Mouse (Mus musculus) MEL (cell line): Measurements from ENCODE around the gene Akap13.

ENCODE experiments used
- CTCF ChIP-seq, 3 experiments: IDR thresholded peaks in 2 of 3; conservative IDR thresholded peaks in 1 of 3; 2 replicates each; pipeline ENCODE4 v1.5.1; 2011 to 2012; ENCODE audit warnings: low read length in 3 of 3, low read depth in 2 of 3, mild to moderate bottlenecking in 2 of 3, improper control_type of control experiment in 1 of 3, inconsistent platforms in 1 of 3, mixed read lengths in 1 of 3, moderate library complexity in 1 of 3; ENCODE audit not compliant: control insufficient read depth in 1 of 3, insufficient read depth in 1 of 3, poor library complexity in 1 of 3, severe bottlenecking in 1 of 3
- JUND ChIP-seq: IDR thresholded peaks from 2 replicates; pipeline ENCODE4 v1.6.1; 2011; ENCODE audit warnings: low read depth, mild to moderate bottlenecking, improper control_type of control experiment, low read length
- POLR2A ChIP-seq, 2 experiments: IDR thresholded peaks; 2 replicates each; pipeline ENCODE4 v1.6.1; 2011 to 2012; ENCODE audit warnings: low read length in 2 of 2, mild to moderate bottlenecking in 2 of 2, control low read depth in 1 of 2, improper control_type of control experiment in 1 of 2, low read depth in 1 of 2, moderate library complexity in 1 of 2; ENCODE audit not compliant: control insufficient read depth in 1 of 2, insufficient read depth in 1 of 2, poor library complexity in 1 of 2

GRCm38 (mm10) chr7:75768169-75768568 is 312.8 kb downstream of the Akap13 start:
- no peak for TF ChIP-seq CTCF (IDR thresholded peaks at IDR 0.05 in 2 of 3, conservative IDR thresholded peaks at IDR 0.05 in 1 of 3; ENCODE audit: control insufficient read depth in 1 of 3, insufficient read depth in 1 of 3, low read depth in 2 of 3, low read length in 3 of 3, poor library complexity in 1 of 3, severe bottlenecking in 1 of 3)
- TF ChIP-seq POLR2A (IDR thresholded peaks at IDR 0.05; ENCODE audit: control insufficient read depth in 1 of 2, insufficient read depth in 1 of 2, low read depth in 1 of 2, low read length in 2 of 2, poor library complexity in 1 of 2): no peak
- no peak for TF ChIP-seq JUND
